Mouse (Mus musculus) cortical plate, adult 2 months (tissue): ENCODE measurements around the gene Ism2. TPM values are rescaled to one million over a fixed set of nuclear protein-coding genes. Genes with fewer than 3 reads are reported as not detected.

ENCODE experiments used
- H3K27ac ChIP-seq: fragments of 200-500 bp; 2 replicates; pipeline ENCODE4 v1.5.1; 2012; ENCODE audit warnings: low read length, control low read depth, inconsistent platforms; ENCODE audit not compliant: insufficient read depth
- H3K4me1 ChIP-seq: fragments of 200-500 bp; 2 replicates; pipeline ENCODE4 v1.6.1; 2011; ENCODE audit warnings: low read length; ENCODE audit not compliant: control insufficient read depth, insufficient read depth
- H3K4me3 ChIP-seq: fragments of 200-500 bp; 2 replicates; pipeline ENCODE4 v1.5.1; 2011; ENCODE audit warnings: mild to moderate bottlenecking, low read length, control low read depth; ENCODE audit not compliant: insufficient read depth
- CTCF ChIP-seq: fragments of 200-500 bp; IDR thresholded peaks from 2 replicates; pipeline ENCODE4 v1.5.1; 2011; ENCODE audit warnings: mild to moderate bottlenecking, control low read depth, low read length; ENCODE audit not compliant: insufficient read depth; ENCODE audit errors: extremely low read depth
- POLR2A ChIP-seq: fragments of 200-500 bp; IDR thresholded peaks from 2 replicates; pipeline ENCODE4 v1.6.1; 2011; ENCODE audit warnings: mild to moderate bottlenecking, low read length, control low read depth; ENCODE audit not compliant: insufficient read depth; ENCODE audit errors: extremely low read depth
- polyA plus RNA-seq: library from polyadenylated mRNA; depleted of rRNA; stranded (reverse); fragments of >200 nt; gene quantifications from 2 replicates; pipeline ENCODE4 v1.2.3, GENCODE M21; 2012

The Ism2 gene
- polyA plus RNA-seq, 1 experiment = 0.23 TPM

DNA sequence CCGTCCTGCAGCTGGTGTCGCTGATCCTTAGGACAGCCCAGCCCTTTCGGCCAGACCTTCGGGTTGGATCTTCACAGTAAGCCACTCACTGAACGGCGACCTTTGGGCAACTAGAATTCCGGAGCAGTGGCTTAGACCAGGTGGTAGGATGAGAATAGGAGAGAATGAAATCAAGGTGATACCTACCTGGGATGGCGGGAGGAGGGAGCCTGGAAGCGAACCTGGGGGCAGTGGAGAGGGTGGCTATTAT, 861 bp upstream of the Ism2 start:
- H3K4me3 ChIP-seq = peak overlapping the region; percentile 22
- H3K27ac ChIP-seq = no peak overlapping the region
- TF ChIP-seq CTCF (no peak), POLR2A (no peak)

DNA sequence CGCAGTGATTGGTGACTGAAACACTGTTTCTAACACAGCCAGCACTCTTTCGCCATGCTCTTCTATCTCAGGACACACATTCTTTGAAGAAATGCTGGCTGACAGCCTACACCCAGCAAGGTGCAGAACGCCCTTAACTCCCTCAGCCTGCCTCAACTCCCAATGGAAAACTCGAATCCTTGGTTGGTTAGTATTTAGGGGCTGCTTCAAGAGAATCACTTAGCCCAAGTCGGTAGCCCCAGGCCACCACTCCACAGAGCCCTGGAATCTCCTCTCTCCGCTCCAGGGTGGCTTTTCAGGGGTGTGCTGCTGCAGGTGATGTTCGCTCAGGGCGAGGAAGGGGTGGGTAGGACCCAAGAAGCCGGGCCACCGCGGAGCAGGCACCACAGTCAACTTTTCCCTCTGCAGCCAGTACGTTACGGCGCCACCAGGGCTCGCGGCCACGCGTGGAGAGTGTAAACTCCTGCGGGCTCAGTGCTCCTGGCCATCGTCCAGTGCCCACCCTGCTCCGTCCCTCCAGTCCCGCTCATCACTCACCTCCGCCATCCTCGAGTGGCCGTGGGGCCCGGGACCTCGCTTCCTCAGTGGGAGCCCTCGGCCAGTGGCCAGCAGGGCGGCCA, 358 bp downstream of the Ism2 start:
- no peaks in the 10 kb centered on the region for H3K4me1 ChIP-seq
- H3K4me3 ChIP-seq = peak overlapping the region; percentile 22
- TF ChIP-seq CTCF (no peak), POLR2A (no peak)
- H3K27ac ChIP-seq = no peak overlapping the region

More for the DNA sequence above, 861 bp upstream of the Ism2 start:
- no peaks in the 10 kb centered on the region for H3K4me1 ChIP-seq

- Histone ChIP-seq H3K4me3 (no peak overlapping the region), H3K4me1 (no peaks in the 10 kb centered on the region), H3K27ac (no peak overlapping the region)
- TF ChIP-seq POLR2A (no peak), CTCF (no peak)
Measured at GRCm38 (mm10) chr12:87293934-87294333, 5.6 kb downstream of the Ism2 start.

DNA sequence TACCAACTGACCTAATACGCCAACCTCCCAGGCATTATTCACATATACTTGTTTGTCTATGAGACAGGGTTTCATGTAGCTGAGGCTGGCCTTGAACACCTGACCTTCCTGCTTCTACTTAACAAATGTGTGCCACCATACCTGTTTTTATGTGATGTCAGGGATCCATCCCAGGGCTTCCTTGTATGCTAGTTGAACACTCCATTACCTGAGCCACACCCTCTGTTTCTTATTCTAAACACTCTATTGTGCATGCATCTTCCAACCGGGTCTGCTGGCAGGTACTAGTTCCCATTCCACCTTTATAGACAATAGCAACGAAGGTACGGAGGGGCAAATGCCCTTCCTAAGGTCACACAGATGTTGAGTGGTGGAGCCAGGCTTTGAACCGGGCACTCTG, 10.4 kb downstream of the Ism2 start:
- Histone ChIP-seq H3K27ac (no peak overlapping the region), H3K4me3 (no peak overlapping the region), H3K4me1 (no peaks in the 10 kb centered on the region)
- no peak for TF ChIP-seq POLR2A
- no peak for TF ChIP-seq CTCF

DNA sequence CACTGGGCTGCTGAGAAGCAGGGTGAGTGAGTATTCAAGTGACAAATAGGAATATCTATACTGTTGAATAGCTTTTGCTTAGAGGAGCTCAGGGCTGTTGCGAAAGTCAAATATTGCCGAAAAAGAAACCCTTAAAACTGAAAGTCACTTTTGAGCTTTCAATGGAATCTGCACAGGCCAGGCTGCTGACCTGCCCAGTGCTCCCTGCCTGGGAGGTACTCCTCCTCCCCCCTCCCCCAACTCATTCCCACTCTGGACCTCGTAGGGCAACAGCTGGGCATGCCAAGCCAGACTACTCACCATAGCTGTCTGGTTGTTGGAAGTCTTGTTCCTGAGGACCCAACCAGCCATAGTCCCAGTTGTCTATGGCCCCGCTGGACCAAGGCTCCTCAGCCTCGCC, 14.8 kb downstream of the Ism2 start:
- TF ChIP-seq POLR2A (no peak), CTCF (no peak)
- Histone ChIP-seq H3K4me1 (no peaks in the 10 kb centered on the region), H3K4me3 (no peak overlapping the region), H3K27ac (no peak overlapping the region)

GRCm38 (mm10) chr12:87284268-87284667, 15.2 kb downstream of the Ism2 start:
- H3K4me3 ChIP-seq = no peak overlapping the region
- TF ChIP-seq CTCF (no peak), POLR2A (no peak)
- no peaks in the 10 kb centered on the region for H3K4me1 ChIP-seq
- no peak overlapping the region for H3K27ac ChIP-seq

DNA sequence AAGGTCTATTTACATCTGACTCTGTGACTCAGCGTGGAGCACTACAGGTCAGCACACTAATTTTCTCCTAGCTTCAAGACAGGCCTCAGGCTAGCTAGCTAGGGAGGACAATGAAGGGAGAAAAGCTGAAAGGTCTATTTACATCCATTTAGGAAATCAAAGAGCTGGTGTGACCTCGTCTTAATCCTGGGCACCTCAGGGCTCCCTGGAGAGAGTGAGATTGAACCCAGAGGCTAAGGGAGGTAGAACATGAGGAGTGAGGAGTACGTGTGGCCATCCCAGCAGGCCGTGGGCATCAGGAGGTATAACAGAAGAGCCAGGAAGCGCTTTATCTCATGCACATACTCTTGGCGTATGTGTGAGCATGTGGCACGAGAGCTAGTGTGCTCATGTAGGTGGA, 15.8 kb downstream of the Ism2 start:
- Histone ChIP-seq H3K27ac (no peak overlapping the region), H3K4me1 (no peaks in the 10 kb centered on the region), H3K4me3 (no peak overlapping the region)
- TF ChIP-seq CTCF (no peak), POLR2A (no peak)

DNA sequence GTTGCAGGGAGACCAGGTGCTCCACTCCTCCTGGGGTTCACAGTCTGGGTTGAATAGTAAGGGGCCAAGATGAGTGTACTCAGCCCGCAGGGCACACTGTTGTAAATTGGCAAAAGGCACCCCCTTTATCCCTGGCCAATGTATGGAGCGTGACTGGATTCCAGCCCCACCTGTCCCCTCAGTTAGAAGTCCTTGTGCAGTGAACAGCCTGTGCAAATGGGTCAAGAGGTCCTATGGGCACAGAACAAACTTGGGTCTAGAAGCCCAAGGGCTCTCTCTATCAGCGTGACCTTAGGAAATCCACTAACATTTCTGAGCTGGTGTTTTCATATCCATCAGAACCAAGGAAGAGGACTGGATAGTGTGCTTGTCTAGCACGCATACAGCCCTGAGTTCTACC, 16.8 kb downstream of the Ism2 start:
- H3K27ac ChIP-seq = no peak overlapping the region
- H3K4me1 ChIP-seq = no peaks in the 10 kb centered on the region
- no peak for TF ChIP-seq CTCF
- TF ChIP-seq POLR2A = no peak
- no peak overlapping the region for H3K4me3 ChIP-seq

- Histone ChIP-seq H3K4me3 (no peak overlapping the region), H3K27ac (no peak overlapping the region), H3K4me1 (no peaks in the 10 kb centered on the region)
- TF ChIP-seq POLR2A (no peak), CTCF (no peak)
Measured at GRCm38 (mm10) chr12:87281766-87282165, 17.7 kb downstream of the Ism2 start.

DNA sequence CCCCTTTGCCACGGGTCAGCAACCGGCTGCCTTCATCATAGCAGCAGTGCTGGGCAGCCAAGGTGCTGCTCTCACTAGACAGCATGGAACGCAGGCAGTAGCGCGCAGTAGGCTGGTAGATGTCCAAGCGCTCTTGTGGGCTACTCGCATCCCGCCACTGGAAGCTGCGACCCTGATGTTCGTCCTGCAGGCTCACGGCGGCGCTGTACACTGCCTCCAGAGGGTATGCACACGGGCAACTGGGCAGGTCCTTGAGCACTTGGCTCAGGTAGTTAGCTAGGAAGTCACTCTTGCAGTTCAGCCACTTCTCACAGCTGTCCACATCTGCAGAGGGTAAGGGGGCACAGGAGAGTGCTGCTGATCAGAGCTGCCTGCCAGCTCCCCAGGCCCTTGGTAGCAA, 19.6 kb downstream of the Ism2 start:
- Histone ChIP-seq H3K4me3 (no peak overlapping the region), H3K4me1 (no peaks in the 10 kb centered on the region), H3K27ac (no peak overlapping the region)
- TF ChIP-seq POLR2A = no peak

GRCm38 (mm10) chr12:87279350-87279749, 20.2 kb downstream of the Ism2 start:
- TF ChIP-seq CTCF = no peak
- no peak for TF ChIP-seq POLR2A
- Histone ChIP-seq H3K27ac (no peak overlapping the region), H3K4me1 (no peaks in the 10 kb centered on the region), H3K4me3 (no peak overlapping the region)
